Comparison of ENCODE assay signal across 8 mouse cellular contexts in the genomic region with DNA sequence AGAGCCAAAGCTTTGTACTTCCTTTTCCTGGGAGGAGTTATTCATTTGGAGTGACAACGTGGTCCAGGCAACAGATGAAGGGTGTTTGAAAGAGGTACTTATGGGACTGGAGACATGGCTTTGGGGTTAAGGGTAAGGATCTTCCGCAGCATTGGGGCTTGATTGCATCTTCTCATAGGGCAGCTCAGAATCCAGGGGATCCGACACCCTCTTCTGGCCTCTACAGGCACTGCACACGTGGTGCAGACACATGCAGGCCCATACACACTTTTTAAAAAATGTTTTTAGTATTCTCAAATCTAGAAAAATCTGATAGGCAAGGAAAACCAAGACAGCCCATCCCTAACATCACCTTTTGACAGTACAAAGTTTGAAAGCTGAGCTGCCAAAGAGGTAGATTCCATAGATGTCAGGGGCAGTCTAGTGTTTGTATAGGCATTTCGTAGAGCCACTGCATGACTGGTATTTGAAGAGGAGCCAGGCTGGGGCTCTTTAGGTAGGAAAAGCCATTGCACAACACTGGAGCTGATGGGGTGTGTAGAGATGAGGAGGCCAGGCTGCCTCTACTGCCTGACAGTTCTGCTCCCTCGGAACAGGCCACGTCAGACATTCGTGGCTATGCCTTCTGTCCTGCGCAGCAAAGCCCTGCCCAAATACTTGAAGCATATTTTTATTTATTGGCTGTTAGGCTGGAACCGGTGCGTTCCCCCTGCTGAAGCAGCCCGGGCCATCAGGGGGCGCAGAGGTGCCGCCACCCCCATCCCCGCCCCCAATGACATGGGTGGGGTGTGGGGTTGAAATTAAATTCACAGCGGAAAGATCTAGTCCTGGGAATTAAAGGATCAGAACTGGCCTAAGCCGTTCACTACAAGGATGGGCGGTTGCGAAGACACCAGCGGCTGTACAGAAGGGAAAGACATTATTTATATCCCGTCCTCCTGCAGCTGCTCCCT. TPM values are rescaled to one million over a fixed set of nuclear protein-coding genes. Genes with fewer than 3 reads are reported as not detected.
DNase-seq lines count a peak whose midpoint lies in the region; ATAC-seq and TF ChIP-seq lines count a peak whose summit lies in the region.

No protein-coding gene starts in this region.

- WGBS in kidney, postnatal 0 days: 26% methylated on average over 21 of the region's 21 CpGs

- H3K36me3 ChIP-seq in kidney, postnatal 0 days (ENCODE audit: insufficient read depth, low read length): peaks cover 3% of the 10 kb centered on the region; the same call in 1 of the 2 replicates

- peak overlapping the region; percentile 32; the same call in 1 of the 2 replicates for H3K9ac ChIP-seq in kidney, postnatal 0 days (ENCODE audit: low read depth, low read length)

- peaks cover 15% of the 10 kb centered on the region; the same call in 1 of the 2 replicates for H3K4me1 ChIP-seq in kidney, postnatal 0 days (replicated peaks; ENCODE audit: insufficient read depth, low read length)

- H3K4me2 ChIP-seq in kidney, postnatal 0 days (ENCODE audit: low read length): peak overlapping the region; percentile 71

- no peaks in the 10 kb centered on the region for H3K9me3 ChIP-seq in kidney, postnatal 0 days (replicated peaks; ENCODE audit: low read length)

- DNase-seq in urinary bladder, postnatal 14 days (ENCODE audit: low spot score): peak; percentile 18
- no peak for DNase-seq in urinary bladder, postnatal 4 days (ENCODE audit: low spot score in 2 of 2)
- DNase-seq in heart, adult 9 months (ENCODE audit: low spot score in 2 of 2): peak; percentile 39 to 64
- no peak for DNase-seq in kidney, postnatal 0 days (ENCODE audit: low spot score)
- no peak for DNase-seq in cerebellum, adult 18-20 months
- DNase-seq in gastrocnemius, adult 8-10 months (ENCODE audit: low spot score in 2 of 2): no peak

- ATAC-seq in kidney, postnatal 0 days (replicated peaks; ENCODE audit: low FRiP score, low read depth): no peak
- 0 out of 2 replicates have a peak, but pooled peaks have one; percentile 12 for ATAC-seq in megakaryocyte, adult 5-6 weeks (ENCODE audit: poor library complexity, severe bottlenecking)
- ATAC-seq in frontal cortex, adult (ENCODE audit: low TSS enrichment): no peak

- H3K4me3 ChIP-seq in kidney, postnatal 0 days (replicated peaks; ENCODE audit: low read depth, low read length): peak overlapping the region; percentile 37

- peak overlapping the region; percentile 60 for H3K27ac ChIP-seq in kidney, postnatal 0 days

- peaks cover 7% of the 10 kb centered on the region; the same call in 1 of the 2 replicates for H3K27me3 ChIP-seq in kidney, postnatal 0 days (ENCODE audit: insufficient read depth, low read length)

- TF ChIP-seq CTCF in kidney, postnatal 0 days (IDR thresholded peaks at IDR 0.05; ENCODE audit: low read depth): peak; percentile 48; the same call in 1 of the 2 replicates

RNA-seq across cellular contexts. Expression of a gene that starts 1.2 kb away (rescaled TPM):
- polyA plus RNA-seq in kidney, postnatal 0 days (2015; fragmentation: Nextera tagmentation; extraction: Ambion mirVana): 68.5 and 70.7 TPM in 2 replicates
- 0.27 and 0.36 TPM in 2 replicates for total RNA-seq in megakaryocyte, adult 5-6 weeks (2015)
- not detected in 2 replicates for total RNA-seq in megakaryocyte, adult 5-6 weeks (2017)
- 10 to 100 TPM; 11.7 to 19.3 (median 15.3) TPM for total RNA-seq in gastrocnemius, adult 8-10 months (2022)

RNA-seq across cellular contexts. Expression of a gene that starts 12.3 kb away (rescaled TPM):
- 4.2 and 5.5 TPM in 2 replicates for polyA plus RNA-seq in kidney, postnatal 0 days (2015; fragmentation: Nextera tagmentation; extraction: Ambion mirVana)
- total RNA-seq in megakaryocyte, adult 5-6 weeks (2015): not detected in 2 replicates
- not detected in 2 replicates for total RNA-seq in megakaryocyte, adult 5-6 weeks (2017)
- 1 to 10 TPM in 1 of 4 experiments, under 1 TPM in 3; 0.70 to 2.1 (median 0.78) TPM for total RNA-seq in gastrocnemius, adult 8-10 months (2022)

RNA-seq across cellular contexts. Expression of a gene that starts 26.0 kb away (rescaled TPM):
- 3.3 and 3.6 TPM in 2 replicates for polyA plus RNA-seq in kidney, postnatal 0 days (2015; fragmentation: Nextera tagmentation; extraction: Ambion mirVana)
- total RNA-seq in megakaryocyte, adult 5-6 weeks (2015): 0.25 and 1.4 TPM in 2 replicates
- not detected in 2 replicates for total RNA-seq in megakaryocyte, adult 5-6 weeks (2017)
- total RNA-seq in gastrocnemius, adult 8-10 months (2022): under 1 TPM; 0.44 to 0.67 (median 0.55) TPM

RNA-seq across cellular contexts. Expression of a gene that starts 28.8 kb away (rescaled TPM):
- 10.2 and 10.6 TPM in 2 replicates for polyA plus RNA-seq in kidney, postnatal 0 days (2015; fragmentation: Nextera tagmentation; extraction: Ambion mirVana)
- total RNA-seq in megakaryocyte, adult 5-6 weeks (2015): 10.2 and 10.9 TPM in 2 replicates
- total RNA-seq in megakaryocyte, adult 5-6 weeks (2017): 9.1 and 9.8 TPM in 2 replicates
- 1 to 10 TPM; 3.5 to 5.0 (median 4.1) TPM for total RNA-seq in gastrocnemius, adult 8-10 months (2022)

RNA-seq across cellular contexts. Expression of a gene that starts 37.6 kb away (rescaled TPM):
- 15.1 and 16.9 TPM in 2 replicates for polyA plus RNA-seq in kidney, postnatal 0 days (2015; fragmentation: Nextera tagmentation; extraction: Ambion mirVana)
- total RNA-seq in megakaryocyte, adult 5-6 weeks (2015): 15.1 and 18.4 TPM in 2 replicates
- 24.4 and 26.4 TPM in 2 replicates for total RNA-seq in megakaryocyte, adult 5-6 weeks (2017)
- total RNA-seq in gastrocnemius, adult 8-10 months (2022): 1 to 10 TPM; 2.2 to 3.2 (median 2.3) TPM

Comparison
In these comparisons a context has a peak if more than half of its experiments do, and no peak if none do; other contexts are left out.
1. DNase-seq: peak in urinary bladder, postnatal 14 days (single experiment) and heart, adult 9 months (2 of 2); none in urinary bladder, postnatal 4 days (0 of 2), kidney, postnatal 0 days (single experiment), cerebellum, adult 18-20 months (0 of 2) and gastrocnemius, adult 8-10 months (0 of 2).
2. RNA of a gene that starts 1.2 kb away (total RNA-seq): 11.7 to 19.3 TPM in gastrocnemius, adult 8-10 months; 0.27 to 0.36 TPM in megakaryocyte, adult 5-6 weeks; every median in the first group is over 4 times any median in the second.